Mouse (Mus musculus): Measurements from ENCODE around the gene Akain1. TPM values are rescaled to one million over a fixed set of nuclear protein-coding genes. Genes with fewer than 3 reads are reported as not detected.

The Akain1 gene
- total and polyA plus RNA-seq, 3 experiments, result not detected

GRCm38 (mm10) chr17:69417724-69418373 is 21.3 kb upstream of the Akain1 start:
- dilution Hi-C loops (cut with MboI; ENCODE audit: extremely low pct_ligation_motif_present, extremely low pct_unique_long_range_greater_than_20kb, low sequenced_read_pairs), result no loop called here
- Histone ChIP-seq H3K4me2 (ENCODE audit: insufficient read depth, low read depth, poor library complexity, severe bottlenecking) (peak overlapping the region; percentile 61), H3K4me3 (replicated peaks in 1 of 3; ENCODE audit: low read depth in 2 of 3, low read length in 2 of 3, poor library complexity in 1 of 3) (peak overlapping the region; percentile 83 to 91 (median 88)), H3K4me1 (ENCODE audit: control insufficient read depth in 1 of 2, insufficient read depth in 2 of 2) (peaks cover 5 to 40% of the 10 kb centered on the region in 2 experiments; a peak in 3 of 4 replicates), H3K9me3 (replicated peaks; ENCODE audit: low read length) (no peaks in the 10 kb centered on the region), H3K36me3 (replicated peaks in 1 of 2; ENCODE audit: control insufficient read depth in 1 of 2, insufficient read depth in 1 of 2, low read length in 1 of 2) (peaks cover 0 to 4% of the 10 kb centered on the region in 2 experiments), H3K9ac (ENCODE audit: insufficient read depth, low read depth) (peak overlapping the region; percentile 76), H3K27me3 (replicated peaks) (no peaks in the 10 kb centered on the region), H3K27ac (ENCODE audit: insufficient read depth, low read depth) (peak overlapping the region; percentile 85), H3K79me2 (replicated peaks; ENCODE audit: control insufficient read depth, extremely low read depth, insufficient read depth, poor library complexity, severe bottlenecking) (peaks cover 8% of the 10 kb centered on the region; the same call in 1 of the 2 replicates)
- in situ Hi-C loops (cut with MboI; ENCODE audit: low pct_ligation_motif_present, low pct_unique_long_range_greater_than_20kb, low sequenced_read_pairs), result no loop called here
- TF ChIP-seq MYC (IDR thresholded peaks at IDR 0.05; ENCODE audit: low read depth, low read length) (no peak), MEF2A (IDR thresholded peaks at IDR 0.05; ENCODE audit: borderline replicate concordance, low read depth, low read length) (0 out of 2 replicates have a peak, but pooled peaks have one; percentile 6)
- DNase-seq (ENCODE audit: extremely low read depth), result peak; percentile 59

GRCm38 (mm10) chr17:69421592-69421991 is 17.5 kb upstream of the Akain1 start:
- peak; percentile 68 for TF ChIP-seq TBP (conservative IDR thresholded peaks at IDR 0.05; ENCODE audit: low read depth, low read length)
- TF ChIP-seq MAX (IDR thresholded peaks at IDR 0.05; ENCODE audit: low read length), result 0 out of 2 replicates have a peak, but pooled peaks have one; percentile 26
- TF ChIP-seq MXI1 (IDR thresholded peaks at IDR 0.05; ENCODE audit: low read depth, low read length), result peak; percentile 100
- no peak for TF ChIP-seq POLR2AphosphoS2 (IDR thresholded peaks at IDR 0.05; ENCODE audit: low read depth, low read length)
- Histone ChIP-seq H3K36me3 (replicated peaks in 1 of 2; ENCODE audit: control insufficient read depth in 1 of 2, insufficient read depth in 1 of 2, low read length in 1 of 2) (peaks cover 0 to 4% of the 10 kb centered on the region in 2 experiments), H3K4me1 (ENCODE audit: control insufficient read depth in 1 of 2, insufficient read depth in 2 of 2) (peaks cover 3 to 38% of the 10 kb centered on the region in 2 experiments; a peak in 3 of 4 replicates), H3K4me3 (replicated peaks in 1 of 3; ENCODE audit: low read depth in 2 of 3, low read length in 2 of 3, poor library complexity in 1 of 3) (no peak overlapping the region), H3K79me2 (replicated peaks; ENCODE audit: control insufficient read depth, extremely low read depth, insufficient read depth, poor library complexity, severe bottlenecking) (peaks cover 8% of the 10 kb centered on the region; the same call in 1 of the 2 replicates), H3K4me2 (ENCODE audit: insufficient read depth, low read depth, poor library complexity, severe bottlenecking) (no peak overlapping the region), H3K9ac (ENCODE audit: insufficient read depth, low read depth) (no peak overlapping the region), H3K9me3 (replicated peaks; ENCODE audit: low read length) (no peaks in the 10 kb centered on the region), H3K27ac (ENCODE audit: insufficient read depth, low read depth) (no peak overlapping the region), H3K27me3 (replicated peaks) (no peaks in the 10 kb centered on the region)
- dilution Hi-C loops (cut with MboI; ENCODE audit: extremely low pct_ligation_motif_present, extremely low pct_unique_long_range_greater_than_20kb, low sequenced_read_pairs), result no loop called here
- in situ Hi-C loops (cut with MboI; ENCODE audit: low pct_ligation_motif_present, low pct_unique_long_range_greater_than_20kb, low sequenced_read_pairs), result no loop called here
- peak; percentile 63 for DNase-seq (ENCODE audit: extremely low read depth)

- in situ Hi-C loops (cut with MboI; ENCODE audit: low pct_ligation_motif_present, low pct_unique_long_range_greater_than_20kb, low sequenced_read_pairs), result no loop called here
Observed at GRCm38 (mm10) chr17:69437836-69438235, 1.3 kb upstream of the Akain1 start.

More at GRCm38 (mm10) chr17:69437836-69438235, 1.3 kb upstream of the Akain1 start:
- Histone ChIP-seq H3K27ac (ENCODE audit: insufficient read depth, low read depth) (no peak overlapping the region), H3K4me3 (replicated peaks in 1 of 3; ENCODE audit: low read depth in 2 of 3, low read length in 2 of 3, poor library complexity in 1 of 3) (no peak overlapping the region), H3K9me3 (replicated peaks; ENCODE audit: low read length) (peaks cover 20% of the 10 kb centered on the region), H3K4me2 (ENCODE audit: insufficient read depth, low read depth, poor library complexity, severe bottlenecking) (no peak overlapping the region), H3K79me2 (replicated peaks; ENCODE audit: control insufficient read depth, extremely low read depth, insufficient read depth, poor library complexity, severe bottlenecking) (no peaks in the 10 kb centered on the region), H3K27me3 (replicated peaks) (no peaks in the 10 kb centered on the region), H3K9ac (ENCODE audit: insufficient read depth, low read depth) (no peak overlapping the region), H3K36me3 (replicated peaks in 1 of 2; ENCODE audit: control insufficient read depth in 1 of 2, insufficient read depth in 1 of 2, low read length in 1 of 2) (no peaks in the 10 kb centered on the region), H3K4me1 (ENCODE audit: control insufficient read depth in 1 of 2, insufficient read depth in 2 of 2) (peaks cover 4 to 31% of the 10 kb centered on the region in 2 experiments; a peak in 3 of 4 replicates)
- DNase-seq (ENCODE audit: extremely low read depth), result peak; percentile 67
- dilution Hi-C loops (cut with MboI; ENCODE audit: extremely low pct_ligation_motif_present, extremely low pct_unique_long_range_greater_than_20kb, low sequenced_read_pairs), result no loop called here
- TF ChIP-seq JUND (conservative IDR thresholded peaks at IDR 0.05; ENCODE audit: low read depth, low read length) (no peak), MXI1 (IDR thresholded peaks at IDR 0.05; ENCODE audit: low read depth, low read length) (no peak), MEF2A (IDR thresholded peaks at IDR 0.05; ENCODE audit: borderline replicate concordance, low read depth, low read length) (no peak), UBTF (IDR thresholded peaks at IDR 0.05; ENCODE audit: low read depth, low read length) (no peak), NELFE (IDR thresholded peaks at IDR 0.05; ENCODE audit: low read depth, low read length) (no peak), POLR2AphosphoS2 (IDR thresholded peaks at IDR 0.05; ENCODE audit: low read depth, low read length) (no peak), ETS1 (conservative IDR thresholded peaks at IDR 0.05; ENCODE audit: low read depth, low read length) (no peak), KAT2A (IDR thresholded peaks at IDR 0.05; ENCODE audit: insufficient replicate concordance, low read length) (no peak), SMC3 (IDR thresholded peaks at IDR 0.05; ENCODE audit: low read depth, low read length) (no peak), CHD1 (IDR thresholded peaks at IDR 0.05; ENCODE audit: low read depth, low read length) (no peak)
